Mouse (Mus musculus) induced T-regulatory cell, adult 2 months (primary cell): Measurements from ENCODE around the gene Ryr2.

ENCODE experiments used
- DNase-seq: peaks from one replicate; pipeline ENCODE4 v3.0.0-alpha.2; 2012; ENCODE audit warnings: low read depth

The Ryr2 gene

DNA sequence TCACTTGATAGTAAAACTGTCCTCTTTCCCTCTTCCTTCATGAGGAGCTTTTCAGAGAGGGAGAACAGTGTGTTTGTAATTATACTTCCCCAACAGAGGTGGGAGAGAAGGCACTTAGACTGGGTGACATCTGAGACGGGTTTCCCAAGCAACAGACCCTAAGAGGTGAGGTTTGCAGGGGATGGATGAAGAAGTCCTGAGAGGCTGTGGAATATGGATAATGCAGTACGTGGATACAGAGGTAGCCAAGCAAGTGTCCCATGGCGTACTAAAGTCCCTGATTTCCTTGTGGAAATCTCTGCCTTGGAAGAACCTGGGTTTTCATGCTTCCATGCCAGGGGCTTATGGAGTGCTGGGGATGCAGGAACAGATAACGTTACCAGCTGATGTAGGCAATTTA is 69.5 kb downstream of the Ryr2 start:
- no peak for DNase-seq

DNA sequence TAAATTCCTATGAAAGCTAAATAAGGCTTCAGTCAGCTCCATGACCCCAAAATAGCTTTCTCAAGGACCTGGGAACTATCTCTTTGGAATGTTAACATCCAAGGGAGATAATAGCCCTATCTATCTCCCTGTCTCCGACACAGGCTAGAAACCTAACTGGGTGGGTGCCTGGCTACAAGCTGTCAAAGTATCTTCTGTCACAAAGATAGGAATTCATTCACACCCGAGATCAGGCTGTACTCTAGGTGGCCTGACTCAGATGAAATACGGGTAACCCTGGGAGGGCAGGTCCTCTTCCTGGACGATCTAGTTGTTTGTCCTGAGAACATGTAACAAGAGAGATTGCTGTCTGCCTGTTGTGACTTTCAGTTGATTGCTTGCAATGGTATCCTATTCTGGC is 69.9 kb downstream of the Ryr2 start:
- no peak for DNase-seq

DNA sequence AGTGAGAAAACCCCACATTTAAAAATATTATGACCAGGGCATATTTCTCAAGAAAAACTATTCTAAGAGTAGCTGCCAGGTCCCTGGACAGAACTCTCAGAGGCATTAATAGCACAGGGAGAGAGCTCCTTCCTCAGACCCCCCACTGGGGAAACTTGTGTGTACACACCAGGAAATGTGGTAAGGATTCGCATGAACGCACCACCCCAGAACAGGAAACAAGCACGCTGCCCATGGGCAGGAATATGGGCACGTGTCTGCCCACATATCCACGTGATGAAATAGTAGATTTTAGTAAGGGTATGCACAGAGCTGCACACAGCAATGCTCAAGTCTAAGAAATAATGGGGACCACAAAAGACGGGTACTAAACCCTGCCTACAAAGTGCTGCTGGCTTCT is 72.8 kb downstream of the Ryr2 start:
- DNase-seq: no peak

DNA sequence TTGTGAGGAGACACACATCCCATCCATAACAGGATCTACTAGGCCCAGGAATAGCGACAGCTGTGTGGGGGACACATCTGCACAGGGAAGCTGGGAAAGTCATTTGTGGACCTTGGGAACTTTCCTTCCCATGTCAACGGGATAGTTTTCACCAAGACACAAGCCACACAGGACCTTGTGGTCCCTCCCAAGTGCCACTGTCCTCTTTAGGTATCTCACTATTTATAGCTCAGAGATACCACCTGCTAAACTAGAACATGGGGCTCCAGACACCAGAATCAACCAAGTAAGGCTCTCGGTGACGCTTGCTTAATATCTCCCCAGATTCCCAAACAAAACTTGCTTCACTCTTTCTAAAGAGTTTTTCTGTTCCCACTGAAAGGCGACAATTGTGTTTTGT is 73.5 kb downstream of the Ryr2 start:
- DNase-seq: no peak

DNA sequence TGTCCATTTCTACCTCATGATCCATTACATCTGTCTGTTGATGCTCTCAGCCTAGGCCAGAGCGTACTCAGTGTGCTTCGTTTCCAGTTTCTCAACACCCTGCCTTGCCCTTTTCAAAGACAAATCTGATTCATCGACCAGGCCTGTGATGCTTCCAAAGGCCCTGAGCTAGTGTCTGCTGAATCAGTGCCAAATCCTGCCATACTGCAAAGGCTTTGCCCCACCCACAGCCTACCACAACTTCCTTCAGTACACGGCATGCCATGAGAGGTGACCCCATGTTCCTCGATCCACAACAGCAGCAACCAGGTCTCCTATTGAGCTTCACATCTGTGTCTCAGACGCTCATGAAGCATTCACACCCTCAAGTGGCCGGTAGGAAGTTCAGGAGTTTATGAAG is 76.9 kb downstream of the Ryr2 start:
- DNase-seq: no peak

DNA sequence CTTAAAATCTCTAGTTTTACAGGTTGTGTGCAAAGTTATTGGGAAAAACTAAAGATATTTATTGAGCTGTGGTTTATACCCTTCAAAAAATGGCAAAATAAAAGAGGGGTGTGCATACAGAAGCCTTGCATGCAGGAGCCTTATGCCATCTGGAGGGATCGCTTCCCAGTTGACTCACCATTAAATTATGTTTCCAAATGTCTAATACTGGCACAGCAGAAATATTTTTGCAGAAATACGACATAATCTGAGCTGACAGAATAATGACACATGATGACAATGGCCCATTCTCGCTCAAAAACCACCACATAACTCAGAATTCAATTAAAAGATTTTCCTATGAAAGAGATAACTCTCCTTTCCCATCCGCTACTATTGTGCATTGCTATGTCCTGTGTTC is 77.4 kb downstream of the Ryr2 start:
- no peak for DNase-seq

DNA sequence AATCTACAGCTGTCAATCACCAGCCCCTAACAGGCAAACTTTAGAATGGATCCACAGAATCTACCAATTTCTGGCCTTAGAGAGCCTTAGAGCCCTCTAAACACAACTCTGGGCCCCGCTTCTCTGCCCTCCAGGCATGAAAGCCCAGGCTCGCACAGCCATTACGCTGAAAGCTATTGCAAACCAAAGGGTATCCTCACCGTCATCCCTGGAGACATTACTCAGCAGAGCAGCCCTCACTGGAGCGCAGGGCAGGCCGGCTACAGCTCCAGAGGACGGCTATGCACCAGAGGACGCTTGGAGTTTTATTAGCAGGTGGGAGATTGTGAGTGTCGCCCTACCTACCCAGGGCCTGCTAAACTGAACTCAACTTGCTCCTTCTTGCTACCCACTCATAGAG is 88.7 kb downstream of the Ryr2 start:
- no peak for DNase-seq

DNA sequence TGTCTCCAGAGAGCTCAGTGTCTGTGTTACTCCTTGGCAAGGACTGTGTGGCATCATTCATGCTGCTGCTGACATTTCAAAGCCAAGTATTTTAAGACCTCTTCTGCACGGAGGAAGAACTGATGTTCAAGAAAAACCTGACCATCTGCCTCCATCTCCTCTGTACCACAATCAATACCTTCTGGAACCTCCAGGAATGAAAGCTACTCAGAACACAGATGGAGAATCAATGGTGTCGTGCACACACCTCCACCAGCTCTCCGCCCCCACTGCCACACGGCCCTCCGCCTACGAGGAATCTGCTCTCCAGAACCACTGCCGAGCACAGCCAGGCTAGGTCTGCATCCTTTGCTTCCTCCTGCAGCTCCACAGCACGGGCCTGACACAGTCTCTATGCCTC is 92.8 kb downstream of the Ryr2 start:
- DNase-seq: no peak

DNA sequence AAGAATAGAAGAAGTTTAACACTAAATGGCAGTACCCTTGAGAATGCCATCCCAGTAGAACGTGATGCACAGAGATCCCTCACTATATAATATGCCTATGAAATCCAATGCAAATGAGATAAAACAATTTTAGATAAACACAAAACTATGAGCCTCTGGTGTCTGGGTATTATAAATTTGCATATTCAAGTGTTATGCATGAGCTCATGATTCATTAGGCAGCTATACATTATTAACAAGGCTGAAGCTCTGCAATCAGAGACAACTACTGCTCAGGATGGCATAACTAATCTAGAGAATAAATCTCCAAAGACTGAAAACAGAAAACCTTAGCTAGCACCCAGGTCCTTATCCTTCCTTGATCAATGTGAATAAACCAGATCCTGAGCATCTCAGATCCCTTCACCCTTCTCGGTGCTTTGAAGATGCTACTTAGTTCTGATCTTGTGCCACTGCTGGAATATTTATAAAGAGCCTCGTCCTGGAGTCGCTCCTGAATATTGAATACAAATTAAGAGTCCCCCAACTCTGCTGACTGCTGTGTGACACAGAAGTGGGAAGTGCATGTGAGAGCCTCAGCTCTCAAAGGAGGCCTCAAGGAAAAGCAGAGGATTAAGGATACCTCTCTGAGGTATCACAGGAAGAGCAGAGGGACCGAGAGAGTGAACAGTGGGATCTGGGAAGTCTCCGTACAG is 97.6 kb downstream of the Ryr2 start:
- no peak for DNase-seq

DNA sequence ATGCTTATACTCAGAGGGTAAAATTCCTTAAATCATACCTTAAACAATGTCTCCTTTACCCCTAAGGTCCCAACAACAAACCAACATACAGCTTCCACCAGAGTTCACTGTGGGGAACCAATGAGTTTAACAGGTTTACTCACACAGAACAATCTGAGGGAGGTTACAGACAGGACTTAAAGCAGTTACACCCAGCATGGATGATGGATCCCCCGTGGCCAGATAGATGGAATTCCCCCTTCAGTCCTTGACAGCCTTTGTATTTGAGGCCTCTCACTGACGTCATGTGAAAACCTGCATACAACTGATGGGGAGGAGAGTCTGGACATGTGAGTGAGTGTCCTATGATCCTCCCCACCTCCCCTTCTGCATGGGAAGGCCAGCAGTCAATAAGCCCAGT is 99.2 kb downstream of the Ryr2 start:
- no peak for DNase-seq

DNA sequence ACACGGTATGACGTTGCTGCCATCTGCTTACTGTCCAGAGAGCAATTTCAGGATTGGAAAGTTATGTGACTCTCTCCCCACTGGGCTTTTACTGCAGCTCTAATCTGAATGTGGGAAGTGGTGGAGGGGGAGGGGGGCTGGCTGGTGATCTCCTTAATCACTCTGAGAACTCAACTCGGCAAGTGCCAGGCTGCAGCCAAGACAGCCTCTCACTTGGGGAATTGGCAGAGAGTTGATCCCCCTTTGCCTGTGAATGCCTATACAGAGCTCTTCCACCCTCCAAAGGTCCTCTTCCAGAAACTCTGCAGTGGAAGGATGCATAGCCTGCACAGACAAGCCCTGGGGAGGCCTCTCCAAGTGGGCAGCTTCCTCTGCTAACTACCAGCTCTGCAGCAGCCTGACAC is 104.9 kb downstream of the Ryr2 start:
- DNase-seq: no peak

DNA sequence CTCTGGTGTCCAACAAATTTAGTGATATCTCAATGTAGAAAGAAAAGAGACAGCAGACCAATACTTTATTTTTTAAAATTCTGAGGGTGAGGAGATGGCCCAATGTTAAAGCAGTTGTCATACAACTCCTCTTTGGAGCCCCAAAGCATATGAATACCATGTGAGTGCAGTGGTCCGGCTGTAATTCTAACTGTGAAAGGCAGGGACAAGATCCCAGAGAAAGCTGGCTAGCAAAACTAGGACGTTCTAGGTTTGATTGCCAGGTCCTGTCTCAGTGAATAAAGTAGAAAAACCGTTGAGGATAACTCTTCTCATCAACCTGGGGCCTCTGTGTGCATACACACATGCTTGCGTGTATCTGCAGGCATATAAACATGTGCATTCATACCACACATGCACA is 106.9 kb downstream of the Ryr2 start:
- DNase-seq: no peak

DNA sequence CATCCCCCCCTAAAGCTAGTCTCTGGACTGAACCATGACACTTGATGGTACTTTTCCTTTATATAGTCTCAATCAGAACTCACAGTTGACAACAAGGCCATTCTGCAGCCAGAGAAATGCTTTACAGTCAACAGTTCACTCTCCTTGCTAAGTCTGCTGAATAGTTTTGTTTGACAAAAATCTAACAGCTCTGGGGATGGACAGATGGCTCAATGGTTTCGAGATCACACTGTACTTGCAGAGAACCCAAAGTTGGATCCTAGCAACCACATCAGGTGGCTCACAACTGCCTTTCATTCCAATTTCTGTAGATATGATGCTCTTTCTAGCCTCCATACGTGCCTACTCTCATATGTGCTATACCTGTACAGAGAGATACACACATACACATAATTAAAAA is 109.4 kb downstream of the Ryr2 start:
- no peak for DNase-seq

DNA sequence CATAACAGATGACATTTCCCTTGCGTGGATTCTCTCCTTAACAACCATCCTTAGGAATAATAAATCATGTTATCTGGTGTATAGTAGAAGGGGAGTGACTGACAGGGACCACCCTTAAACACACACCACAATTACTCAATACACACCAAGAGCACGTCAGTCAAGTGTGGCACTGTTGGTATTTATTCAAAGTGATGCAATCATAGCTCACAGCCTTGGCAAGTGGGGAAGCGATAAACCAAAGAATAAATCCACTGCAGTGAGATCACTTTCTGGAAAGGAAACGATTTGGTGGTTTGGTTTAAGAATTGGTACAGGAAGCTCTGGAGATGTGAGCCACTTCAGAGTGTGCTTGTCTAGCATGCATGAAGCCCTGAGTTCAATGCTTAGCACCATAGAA is 119.2 kb downstream of the Ryr2 start:
- DNase-seq: no peak

DNA sequence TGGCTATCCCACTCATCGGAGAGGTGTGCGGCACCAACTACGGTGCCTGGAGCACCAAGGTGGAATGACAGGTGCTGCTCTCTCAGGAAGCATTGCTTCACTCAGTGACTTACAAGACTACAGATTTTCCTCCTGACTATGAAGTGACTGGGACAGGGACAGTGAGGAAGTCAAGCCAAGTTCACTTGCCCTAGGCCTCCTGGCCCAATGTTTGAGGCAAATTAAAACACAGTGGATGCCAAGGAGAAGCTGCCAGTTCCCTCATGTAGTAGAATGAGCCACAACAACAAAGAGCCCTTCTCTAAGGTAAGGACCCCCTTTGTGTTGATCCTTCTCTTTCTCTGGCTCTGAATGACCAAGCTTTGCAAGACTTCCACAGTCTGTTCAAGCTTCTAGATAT is 121.7 kb downstream of the Ryr2 start:
- no peak for DNase-seq

DNA sequence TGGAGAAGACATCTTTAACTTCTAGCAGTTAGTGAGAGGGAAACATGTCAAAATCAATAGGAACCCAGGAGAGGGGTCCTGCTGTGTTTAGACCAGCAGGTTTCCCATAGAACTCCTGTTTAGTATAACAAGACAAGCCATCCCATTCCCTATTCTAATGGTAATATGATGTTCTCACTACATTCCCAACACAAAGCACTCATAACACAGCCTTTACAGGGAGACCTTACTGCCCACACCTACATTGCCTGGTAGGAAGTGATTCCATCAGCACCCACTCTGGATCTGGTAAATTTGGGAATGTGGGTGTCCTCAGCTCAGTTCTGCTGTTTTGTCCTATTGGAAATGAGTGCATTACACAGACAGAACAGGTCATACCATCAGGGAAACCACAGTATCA is 127.7 kb downstream of the Ryr2 start:
- DNase-seq: no peak

DNA sequence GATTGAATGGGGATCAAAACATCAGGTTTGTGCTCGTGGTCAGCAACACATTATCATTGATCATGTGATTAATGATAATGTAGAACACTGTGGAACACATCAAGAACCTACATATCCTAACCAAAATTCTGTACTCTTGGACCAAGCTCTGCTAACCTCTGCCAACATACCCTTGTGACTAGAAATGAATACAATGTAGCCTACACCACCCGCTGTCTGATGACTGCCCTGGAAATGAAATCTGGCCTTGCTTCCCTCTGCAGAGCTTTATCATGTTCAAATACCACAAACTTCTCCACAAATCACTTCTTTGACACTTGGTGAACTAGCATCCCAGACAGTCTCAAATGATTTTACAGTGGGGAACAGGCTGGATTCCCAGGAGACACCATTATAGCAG is 128.4 kb downstream of the Ryr2 start:
- DNase-seq: no peak

DNA sequence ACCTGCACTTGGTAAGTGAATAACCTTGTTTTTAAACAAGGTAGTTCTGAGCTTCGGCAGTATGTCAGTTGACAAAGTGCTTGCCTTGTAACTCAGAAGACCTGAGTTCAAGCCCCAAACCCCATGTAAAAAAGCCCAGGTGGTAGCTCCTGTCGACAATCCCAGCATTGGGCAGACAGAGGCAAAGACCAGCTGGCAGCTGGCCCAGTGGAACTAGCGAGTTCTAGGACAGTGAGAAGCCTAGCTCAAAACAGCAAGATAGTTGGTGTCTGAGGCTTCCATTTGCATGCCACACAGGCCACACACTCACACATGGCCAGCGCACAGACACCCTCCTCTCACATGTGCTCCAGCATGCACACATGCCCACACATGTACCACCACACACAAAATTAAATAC is 129.1 kb downstream of the Ryr2 start:
- no peak for DNase-seq

DNA sequence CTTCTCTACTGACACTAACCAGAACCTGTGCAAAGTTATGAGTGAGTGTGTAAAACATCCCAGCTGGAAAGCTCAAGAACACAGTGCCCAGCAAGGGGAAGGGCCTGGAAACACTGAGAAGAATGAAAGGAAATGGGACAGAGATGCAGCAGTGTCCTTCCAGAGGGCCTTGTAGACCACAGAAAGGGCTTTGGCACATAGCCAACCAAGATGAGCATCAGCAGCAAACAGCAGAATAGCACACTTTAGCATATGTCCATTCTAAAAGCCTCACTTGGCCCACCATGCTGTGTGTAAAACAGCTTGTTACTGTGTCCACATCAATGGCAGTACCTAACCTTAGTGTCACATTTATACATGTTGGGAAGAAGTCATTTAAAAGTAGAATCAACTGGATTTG is 142.4 kb downstream of the Ryr2 start:
- no peak for DNase-seq

DNA sequence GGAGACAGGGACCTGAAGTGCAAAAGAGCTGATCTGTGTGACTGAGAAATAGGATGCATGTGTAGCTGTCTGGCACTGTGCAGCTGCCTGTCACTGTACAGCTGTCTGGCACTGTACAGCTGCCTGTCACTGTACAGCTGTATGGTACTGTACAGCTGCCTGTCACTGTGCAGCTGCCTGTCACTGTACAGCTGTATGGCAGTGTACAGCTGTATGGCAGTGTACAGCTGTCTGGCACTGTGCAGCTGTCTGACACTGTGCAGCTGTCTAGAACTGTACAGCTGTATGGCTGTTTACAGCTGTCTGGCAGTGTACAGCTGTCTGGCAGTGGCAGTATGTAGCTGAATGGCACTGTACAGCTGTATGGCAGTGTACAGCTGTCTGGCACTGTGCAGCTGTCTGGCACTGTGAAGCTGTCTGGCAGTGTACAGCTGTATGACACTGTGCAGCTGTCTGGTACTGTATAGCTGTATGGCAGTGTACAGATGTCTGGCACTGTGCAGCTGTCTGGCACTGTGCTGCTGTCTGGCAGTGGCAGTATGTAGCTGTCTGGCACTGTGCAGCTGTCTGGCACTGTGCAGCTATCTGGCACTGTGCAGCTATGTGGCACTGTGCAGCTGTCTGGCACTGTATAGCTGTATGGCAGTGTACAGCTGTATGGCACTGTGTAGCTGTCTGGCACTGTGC is 147.1 kb downstream of the Ryr2 start:
- DNase-seq: no peak

DNA sequence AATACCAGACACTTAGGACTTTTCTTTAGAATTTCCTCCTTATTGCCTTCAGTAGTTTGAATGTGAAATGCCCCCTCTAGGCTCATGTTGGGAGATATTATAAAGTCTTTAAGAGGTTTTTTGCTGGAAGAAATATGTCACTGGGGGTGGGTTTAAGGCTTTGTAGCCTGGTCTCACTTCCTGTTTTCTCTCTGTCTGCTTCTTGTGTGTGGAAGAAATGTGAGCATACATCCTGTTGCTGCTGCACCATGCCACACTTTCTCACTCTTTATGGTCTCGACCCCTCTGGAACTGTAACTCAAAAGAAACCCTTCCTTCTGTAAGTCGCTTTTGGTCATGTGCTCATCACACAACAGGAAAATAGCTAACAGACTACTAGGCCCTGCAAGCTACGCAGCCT is 147.9 kb downstream of the Ryr2 start:
- no peak for DNase-seq

DNA sequence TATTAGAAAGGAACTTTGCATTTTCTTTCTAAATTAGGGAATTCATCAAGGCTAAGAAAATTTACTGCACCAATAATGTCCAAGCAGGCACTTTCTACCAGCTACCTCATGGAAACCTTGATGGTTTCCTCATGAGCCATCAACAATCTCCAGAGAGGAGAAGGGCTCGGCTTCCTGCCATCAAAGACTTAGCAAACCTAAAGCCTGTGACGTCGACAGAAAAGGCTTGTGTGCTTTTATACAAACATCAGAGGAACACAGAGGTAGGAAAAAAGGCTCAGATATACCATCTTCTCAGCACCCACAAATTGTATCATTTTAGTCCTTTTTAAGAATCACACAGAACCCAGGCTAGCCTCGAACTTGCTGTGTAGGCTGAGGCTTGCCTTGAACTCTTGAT is 148.5 kb downstream of the Ryr2 start:
- peak; percentile 6 for DNase-seq

DNA sequence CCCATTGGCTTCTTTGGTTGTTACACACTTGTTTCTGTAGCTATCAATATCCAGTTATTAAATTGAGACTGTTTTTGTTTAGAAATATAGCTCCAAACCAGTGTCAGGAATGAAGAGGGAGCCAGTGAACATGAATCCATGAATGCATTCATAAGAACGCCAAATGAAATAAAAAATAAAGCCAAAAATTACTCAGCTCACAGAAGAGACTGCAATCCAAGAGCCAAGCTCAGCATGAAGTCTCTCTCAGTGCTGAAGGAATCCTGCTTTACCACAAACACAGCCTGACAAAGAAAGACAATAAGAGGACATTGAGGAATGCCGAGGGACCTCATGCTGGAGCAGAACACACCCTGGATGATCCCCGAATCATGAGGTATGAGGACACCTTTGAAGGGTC is 154.8 kb downstream of the Ryr2 start:
- no peak for DNase-seq

DNA sequence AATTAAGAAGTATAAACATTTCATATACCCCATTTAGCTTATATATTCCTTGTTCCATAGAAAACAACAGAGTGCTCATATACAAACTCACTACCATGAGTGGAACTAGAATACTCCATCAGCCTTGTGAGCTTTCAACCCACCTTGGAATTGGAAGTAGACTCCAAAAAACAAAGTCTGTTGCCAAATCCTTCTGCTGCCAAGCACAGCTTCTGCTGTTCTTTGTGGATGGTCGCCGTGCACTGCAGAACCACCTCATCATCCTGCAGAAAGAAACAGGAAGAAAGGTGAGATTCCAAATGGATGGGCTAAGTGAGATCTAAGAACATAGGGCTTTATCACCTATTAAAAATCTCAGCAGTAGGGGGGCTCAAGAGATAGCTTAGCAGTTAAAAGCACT is 161.0 kb downstream of the Ryr2 start:
- DNase-seq: no peak
